Mouse (Mus musculus) lung, embryonic 16.5 days (tissue): Measurements from ENCODE around the gene Napepld. TPM values are rescaled to one million over a fixed set of nuclear protein-coding genes. Genes with fewer than 3 reads are reported as not detected.

Source experiments
- ATAC-seq: fragments of 200-750 bp; cut with Nextera tagmentation; 2 replicates; pipeline ENCODE4 v1.8.0; 2017; ENCODE audit warnings: low read depth, mild to moderate bottlenecking, moderate library complexity
- H3K27ac ChIP-seq: fragments of 300-500 bp; sonication (generic); 2 replicates; pipeline ENCODE4 v1.5.1; 2014; ENCODE audit warnings: mild to moderate bottlenecking, control low read depth, low read length
- H3K27me3 ChIP-seq: fragments of 300-500 bp; sonication (generic); 2 replicates; pipeline ENCODE4 v1.6.1; 2014; ENCODE audit warnings: low read depth, low read length, mixed read lengths; ENCODE audit not compliant: control insufficient read depth, insufficient read depth
- H3K36me3 ChIP-seq: fragments of 300-500 bp; sonication (generic); 2 replicates; pipeline ENCODE4 v1.6.1; 2014; ENCODE audit warnings: low read length; ENCODE audit not compliant: control insufficient read depth, insufficient read depth
- H3K4me1 ChIP-seq: fragments of 300-500 bp; sonication (generic); replicated peaks from 2 replicates; pipeline ENCODE4 v1.6.1; 2014; ENCODE audit warnings: low read length, mixed read lengths; ENCODE audit not compliant: control insufficient read depth, insufficient read depth
- H3K4me2 ChIP-seq: fragments of 300-500 bp; sonication (generic); 2 replicates; pipeline ENCODE4 v1.6.1; 2014; ENCODE audit warnings: low read depth, low read length, control low read depth
- H3K4me3 ChIP-seq: fragments of 300-500 bp; sonication (generic); 2 replicates; pipeline ENCODE4 v1.5.1; 2014; ENCODE audit warnings: mild to moderate bottlenecking, low read length, control low read depth
- H3K9ac ChIP-seq: fragments of 300-500 bp; sonication (generic); 2 replicates; pipeline ENCODE4 v1.6.1; 2014; ENCODE audit warnings: low read length, control low read depth
- H3K9me3 ChIP-seq: fragments of 300-500 bp; sonication (generic); 2 replicates; pipeline ENCODE4 v1.6.1; 2016; ENCODE audit warnings: low read length; ENCODE audit not compliant: control insufficient read depth
- WGBS: fragments of 180-500 bp; shearing (Covaris S2); extraction: QIAGEN DNeasy Blood & Tissue Kit; methylation state at CpG from one replicate; pipeline ENCODE4 v1.1.7; 2014; 5-methylcytosine and 5-hydroxymethylcytosine counted together
- polyA plus RNA-seq: library from polyadenylated mRNA; unstranded; fragments of >200 nt; fragmentation: Nextera tagmentation; extraction: Ambion mirVana; gene quantifications from 2 replicates; pipeline ENCODE4 v1.2.1, GENCODE M21; 2015

Napepld gene
- 4.7 and 5.5 TPM in 2 replicates for polyA plus RNA-seq

GRCm38 (mm10) chr5:21701351-21702008 lies at the start of gene Napepld:
Gene Napepld, minus strand, starts transcription at chr5:21701396.
- H3K27me3 ChIP-seq = no peaks in the 10 kb centered on the region
- no peaks in the 10 kb centered on the region for H3K4me1 ChIP-seq
- WGBS = under 1% methylated on average over 38 of the region's 59 CpGs
- peak within 1 kb of the TSS; percentile 79 for H3K9ac ChIP-seq
- H3K4me3 ChIP-seq = peak within 1 kb of the TSS; percentile 76
- peak; percentile 99 for ATAC-seq
- no peaks in the 10 kb centered on the region for H3K36me3 ChIP-seq
- no peaks in the 10 kb centered on the region for H3K9me3 ChIP-seq
- H3K4me2 ChIP-seq = peak within 1 kb of the TSS; percentile 90
- H3K27ac ChIP-seq = peak within 1 kb of the TSS; percentile 91

- no peak overlapping the region for H3K27ac ChIP-seq
- H3K9me3 ChIP-seq = no peaks in the 10 kb centered on the region
- H3K4me3 ChIP-seq = no peak overlapping the region
- no peak for ATAC-seq
- H3K36me3 ChIP-seq = peaks cover 64% of the 10 kb centered on the region
- H3K4me2 ChIP-seq = no peak overlapping the region
- no peak overlapping the region for H3K9ac ChIP-seq
- 98% methylated on average over 6 of the region's 8 CpGs for WGBS
- H3K27me3 ChIP-seq = no peaks in the 10 kb centered on the region
- H3K4me1 ChIP-seq = no peaks in the 10 kb centered on the region
Measured at GRCm38 (mm10) chr5:21745966-21746365, 44.8 kb upstream of the Napepld start.

DNA sequence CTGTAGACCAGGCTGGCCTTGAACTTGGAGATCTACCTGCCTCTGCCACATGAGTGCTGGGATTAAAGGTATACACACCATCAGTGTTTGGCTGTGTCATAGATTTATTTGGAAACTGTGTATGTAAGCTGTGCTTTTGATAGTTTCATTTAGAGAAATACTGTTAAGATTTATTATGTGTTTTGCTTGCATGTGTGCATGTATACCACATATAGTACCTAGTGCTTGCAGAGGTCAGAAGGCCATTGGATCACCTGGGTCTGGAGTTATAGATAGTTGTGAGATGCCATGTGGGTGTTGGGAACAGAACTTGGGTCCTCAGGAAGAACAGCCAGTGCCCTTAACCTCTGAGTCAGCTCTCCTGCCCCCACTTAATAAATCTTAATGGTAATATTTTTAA lies 43.5 kb upstream of the Napepld start:
- no peak for ATAC-seq
- Histone ChIP-seq H3K4me2 (no peak overlapping the region), H3K36me3 (peaks cover 72% of the 10 kb centered on the region), H3K27me3 (no peaks in the 10 kb centered on the region), H3K9ac (no peak overlapping the region), H3K4me3 (no peak overlapping the region), H3K4me1 (no peaks in the 10 kb centered on the region), H3K9me3 (no peaks in the 10 kb centered on the region), H3K27ac (no peak overlapping the region)

- no peaks in the 10 kb centered on the region for H3K27me3 ChIP-seq
- H3K9me3 ChIP-seq = no peaks in the 10 kb centered on the region
- no peak overlapping the region for H3K4me3 ChIP-seq
- H3K4me1 ChIP-seq = no peaks in the 10 kb centered on the region
- no peak overlapping the region for H3K4me2 ChIP-seq
- 95% methylated on average over 10 of the region's 10 CpGs for WGBS
- ATAC-seq = no peak
- no peak overlapping the region for H3K27ac ChIP-seq
- H3K36me3 ChIP-seq = peaks cover 64% of the 10 kb centered on the region
- no peak overlapping the region for H3K9ac ChIP-seq
Measured at GRCm38 (mm10) chr5:21743606-21744005, 42.4 kb upstream of the Napepld start.

DNA sequence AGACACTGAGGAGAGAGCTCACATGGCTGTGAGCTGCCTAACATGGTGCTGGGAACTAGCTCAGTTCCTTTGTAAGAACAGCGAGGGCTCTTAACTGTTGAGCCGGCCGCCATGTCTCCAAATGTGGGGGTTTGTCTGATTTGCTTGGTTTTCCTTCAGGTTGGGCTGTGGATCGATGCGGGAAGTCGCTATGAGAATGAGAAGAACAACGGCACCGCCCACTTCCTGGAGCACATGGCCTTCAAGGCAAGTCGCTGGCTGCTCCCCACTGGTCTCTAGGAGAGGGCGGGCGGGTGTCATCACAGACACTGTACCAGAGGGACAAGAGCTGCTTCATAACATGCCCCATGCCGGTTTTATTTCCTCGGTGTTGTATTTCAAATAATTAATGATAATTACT lies 38.7 kb upstream of the Napepld start:
- no peak overlapping the region for H3K4me2 ChIP-seq
- H3K4me1 ChIP-seq = peaks cover 7% of the 10 kb centered on the region
- WGBS = 82% methylated on average over 13 of the region's 13 CpGs
- no peak overlapping the region for H3K4me3 ChIP-seq
- ATAC-seq = no peak
- no peaks in the 10 kb centered on the region for H3K27me3 ChIP-seq
- peaks cover 42% of the 10 kb centered on the region for H3K36me3 ChIP-seq
- no peak overlapping the region for H3K9ac ChIP-seq
- H3K27ac ChIP-seq = no peak overlapping the region
- no peaks in the 10 kb centered on the region for H3K9me3 ChIP-seq

GRCm38 (mm10) chr5:21739120-21739519 lies 37.9 kb upstream of the Napepld start:
- H3K27ac ChIP-seq = no peak overlapping the region
- no peak overlapping the region for H3K9ac ChIP-seq
- H3K4me2 ChIP-seq = no peak overlapping the region
- H3K4me1 ChIP-seq = peaks cover 7% of the 10 kb centered on the region
- no peak overlapping the region for H3K4me3 ChIP-seq
- no peaks in the 10 kb centered on the region for H3K9me3 ChIP-seq
- no peak for ATAC-seq
- no peaks in the 10 kb centered on the region for H3K27me3 ChIP-seq
- 79% methylated on average over 11 of the region's 11 CpGs for WGBS
- peaks cover 34% of the 10 kb centered on the region for H3K36me3 ChIP-seq

- WGBS = 14% methylated on average over 10 of the region's 10 CpGs
- ATAC-seq = no peak
Measured at GRCm38 (mm10) chr5:21737620-21738019, 36.4 kb upstream of the Napepld start.

DNA sequence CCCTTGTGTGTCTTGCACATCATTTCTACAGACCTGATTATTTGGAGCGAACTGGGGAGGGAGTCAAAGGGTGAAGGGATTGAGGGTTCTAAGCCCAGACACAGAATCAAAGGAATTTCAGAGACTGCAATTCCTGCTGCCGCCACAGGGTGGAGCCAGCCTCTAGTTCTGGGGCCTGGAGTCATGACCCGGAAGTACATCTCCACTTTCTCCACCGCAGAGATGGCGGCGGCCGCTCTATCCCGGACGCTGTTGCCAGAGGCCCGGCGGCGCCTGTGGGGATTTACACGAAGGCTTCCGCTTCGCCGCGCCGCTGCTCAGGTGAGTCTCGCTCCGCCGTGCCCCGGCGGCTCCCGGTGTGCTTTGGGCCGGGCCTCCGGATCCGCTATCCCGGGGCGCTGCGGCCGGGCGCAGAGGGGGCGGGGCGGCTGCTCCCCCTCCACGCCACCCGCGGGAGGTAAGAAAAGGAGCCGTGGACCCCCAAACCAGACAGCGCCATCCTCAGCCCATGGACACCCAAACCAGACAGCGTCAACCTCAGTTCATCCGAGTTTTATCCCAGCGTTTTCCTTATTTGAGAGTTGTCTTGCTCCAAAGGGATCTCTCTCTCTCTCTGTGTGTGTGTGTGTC lies 35.9 kb upstream of the Napepld start, which contains the start of gene Pmpcb:
Gene Pmpcb, plus strand, starts transcription at position 186 of the 630 bp plus-strand sequence.
- Histone ChIP-seq H3K4me1 (peaks cover 7% of the 10 kb centered on the region), H3K36me3 (peaks cover 17% of the 10 kb centered on the region; the same call in 1 of the 2 replicates), H3K4me2 (peak within 1 kb of the TSS; percentile 71), H3K9me3 (no peaks in the 10 kb centered on the region), H3K27me3 (no peaks in the 10 kb centered on the region), H3K27ac (peak within 1 kb of the TSS; percentile 66), H3K4me3 (peak within 1 kb of the TSS; percentile 91), H3K9ac (peak within 1 kb of the TSS; percentile 89)
- under 1% methylated on average over 32 of the region's 42 CpGs for WGBS
- peak; percentile 89 for ATAC-seq

More at GRCm38 (mm10) chr5:21737620-21738019, 36.4 kb upstream of the Napepld start:
- H3K9me3 ChIP-seq = no peaks in the 10 kb centered on the region
- H3K4me1 ChIP-seq = peaks cover 7% of the 10 kb centered on the region
- H3K4me2 ChIP-seq = peak overlapping the region; percentile 71
- H3K4me3 ChIP-seq = peak overlapping the region; percentile 91
- H3K36me3 ChIP-seq = peaks cover 20% of the 10 kb centered on the region; the same call in 1 of the 2 replicates
- no peaks in the 10 kb centered on the region for H3K27me3 ChIP-seq
- peak overlapping the region; percentile 89 for H3K9ac ChIP-seq
- H3K27ac ChIP-seq = no peak overlapping the region

DNA sequence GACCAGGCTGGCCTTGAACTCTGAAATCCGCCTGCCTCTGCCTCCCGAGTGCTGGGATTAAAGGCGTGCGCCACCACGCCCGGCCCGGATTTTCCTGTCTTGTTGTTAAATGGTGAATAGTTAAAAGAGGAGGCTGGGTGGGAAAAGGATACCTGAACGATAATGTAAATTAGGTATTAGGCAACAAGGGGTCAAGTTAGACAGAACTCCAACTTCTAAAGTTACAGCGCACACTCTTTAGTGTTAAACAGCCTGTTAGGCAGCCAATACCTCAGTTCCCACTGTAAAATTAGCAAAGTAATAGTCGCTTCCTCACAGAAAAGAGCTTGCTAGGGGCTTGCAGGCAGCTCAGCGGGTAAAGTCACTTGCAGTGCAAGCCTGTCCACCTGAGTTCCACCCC lies 34.9 kb upstream of the Napepld start:
- H3K27ac ChIP-seq = no peak overlapping the region
- no peak overlapping the region for H3K4me3 ChIP-seq
- ATAC-seq = no peak
- H3K36me3 ChIP-seq = peaks cover 9% of the 10 kb centered on the region; the same call in 1 of the 2 replicates
- H3K27me3 ChIP-seq = no peaks in the 10 kb centered on the region
- no peak overlapping the region for H3K9ac ChIP-seq
- WGBS = 83% methylated on average over 11 of the region's 11 CpGs
- peaks cover 7% of the 10 kb centered on the region for H3K4me1 ChIP-seq
- no peaks in the 10 kb centered on the region for H3K9me3 ChIP-seq
- no peak overlapping the region for H3K4me2 ChIP-seq
